Mouse (Mus musculus) hematopoietic stem cell, adult 5-6 weeks (primary cell): ENCODE measurements around the gene Aadacl2. TPM values are rescaled to one million over a fixed set of nuclear protein-coding genes. Genes with fewer than 3 reads are reported as not detected.

Experiments
- ATAC-seq, 2 experiments: fragments of 125-278 bp in 1 of 2; replicated peaks in 1 of 2; 2 replicates each; pipeline ENCODE4 v1.8.0; 2016 to 2017; ENCODE audit warnings: inconsistent platforms in 2 of 2, mild to moderate bottlenecking in 2 of 2, moderate number of reproducible peaks in 2 of 2, low read depth in 1 of 2, moderate TSS enrichment in 1 of 2; ENCODE audit not compliant: low FRiP score in 2 of 2, poor library complexity in 2 of 2, severe bottlenecking in 2 of 2, insufficient read depth in 1 of 2, low TSS enrichment in 1 of 2
- total RNA-seq: library from RNA; stranded (forward); fragments of 172-1452, 232-1000 nt; gene quantifications from 2 replicates; pipeline ENCODE4 v1.2.3, GENCODE M21; 2017

Aadacl2 gene
- not detected in 2 replicates for total RNA-seq

GRCm38 (mm10) chr3:60006443-60006842 is at the start of gene Aadacl2:
Aadacl2 (plus strand) TSS chr3:60006743.
- ATAC-seq, result no peak

GRCm38 (mm10) chr3:59970891-59971290 is 35.7 kb upstream of the Aadacl2 start:
- ATAC-seq, result no peak

GRCm38 (mm10) chr3:59974591-59974990 is 32.0 kb upstream of the Aadacl2 start:
- no peak for ATAC-seq

GRCm38 (mm10) chr3:60003622-60004021 is 2.9 kb upstream of the Aadacl2 start:
- ATAC-seq, result no peak

- no peak for ATAC-seq
Measured at GRCm38 (mm10) chr3:60025417-60025816, 18.9 kb downstream of the Aadacl2 start, which contains the start of gene Aadac. Aadac (plus strand) TSS chr3:60025717.

GRCm38 (mm10) chr3:60031511-60031910 is 25.0 kb downstream of the Aadacl2 start:
- ATAC-seq, result no peak

GRCm38 (mm10) chr3:60046221-60046913 is 39.8 kb downstream of the Aadacl2 start:
- no peak for ATAC-seq

- ATAC-seq, result no peak
Measured at GRCm38 (mm10) chr3:60053231-60053927, 46.8 kb downstream of the Aadacl2 start.

GRCm38 (mm10) chr3:60053931-60054330 is 47.4 kb downstream of the Aadacl2 start:
- ATAC-seq, result no peak

GRCm38 (mm10) chr3:60056451-60056850 is 49.9 kb downstream of the Aadacl2 start:
- 0 out of 4 replicates have a peak, but pooled peaks of 1 of the 2 experiments have one; percentile 46 for ATAC-seq

GRCm38 (mm10) chr3:60057070-60057808 is 50.7 kb downstream of the Aadacl2 start:
- ATAC-seq, result no peak

- no peak for ATAC-seq
Measured at GRCm38 (mm10) chr3:60057809-60058082, 51.2 kb downstream of the Aadacl2 start.

Other genes with a start within 250 kb of the Aadacl2 start
- gene Gm8298, start 145.7 kb upstream of the Aadacl2 start, total RNA-seq, result not detected in 2 replicates
- gene C130079G13Rik, start 81.5 kb upstream of the Aadacl2 start, total RNA-seq, result not detected in 2 replicates
- not detected in 2 replicates for gene Aadac, start 19.0 kb downstream of the Aadacl2 start, total RNA-seq
- not detected in 2 replicates for gene Sucnr1, start 75.1 kb downstream of the Aadacl2 start, total RNA-seq